Mouse (Mus musculus) T-helper 1 cell (primary cell): Measurements from ENCODE around the gene Vmn1r73.

Experiments
- in situ Hi-C: fragments of 300-600 bp; cut with MboI, MseI; formaldehyde crosslinking; loops from one replicate; pipeline ENCODE4 v1.15.1; 2025; ENCODE audit warnings: high pct_unique_total_duplicates

Vmn1r73 gene

DNA sequence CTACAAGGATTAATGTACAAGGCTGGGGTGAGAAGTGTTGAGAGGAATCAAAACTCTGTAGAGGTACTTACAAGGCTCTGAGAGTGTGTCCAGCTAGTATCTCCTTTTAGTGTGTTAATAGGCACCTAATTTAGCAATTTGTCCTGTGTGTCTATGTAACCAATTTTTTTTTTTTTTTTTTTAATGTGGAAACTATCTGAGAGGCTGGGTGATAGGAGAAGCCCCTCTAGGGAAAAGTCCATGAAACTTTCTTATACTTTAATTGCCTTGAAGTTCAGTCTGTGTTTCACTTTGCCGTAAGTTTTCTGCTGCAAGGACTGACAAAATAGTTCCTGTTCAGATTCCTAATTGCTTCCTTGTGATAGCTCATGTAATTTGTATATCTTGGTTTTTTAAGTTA lies at the start of gene Vmn1r73:
Gene Vmn1r73 (plus strand): TSS at position 301 of the 400 bp plus-strand sequence.
- in situ Hi-C loops = no loop called here
